Mouse (Mus musculus) myocyte (in vitro differentiated cells): ENCODE measurements at regions not wholly inside any gene's neighbourhood (a gene's known extent, or its start where the extent isn't known, plus 50 kb on each side); places are given as distances from the start of the nearest gene placed in this dataset.

Experiments
- POLR2A ChIP-seq: IDR thresholded peaks from one replicate; pipeline ENCODE4 v1.6.1; 2011; ENCODE audit warnings: low read depth, mild to moderate bottlenecking, control low read depth, moderate library complexity; ENCODE audit not compliant: insufficient read length
- POLR2AphosphoS2 ChIP-seq: IDR thresholded peaks from one replicate; pipeline ENCODE4 v1.6.1; 2011; ENCODE audit warnings: low read depth, control low read depth; ENCODE audit not compliant: insufficient read length
- TCF12 ChIP-seq: IDR thresholded peaks from one replicate; pipeline ENCODE4 v1.6.1; 2011; ENCODE audit warnings: mild to moderate bottlenecking, control low read depth; ENCODE audit not compliant: poor library complexity, insufficient read depth, severe bottlenecking

- TF ChIP-seq POLR2A: no peak
- no peak for TF ChIP-seq POLR2AphosphoS2
- TF ChIP-seq TCF12: no peak
Measured at GRCm38 (mm10) chr13:99676393-99676792, 160.1 kb upstream of the Map1b start.
